In the genomic region with DNA sequence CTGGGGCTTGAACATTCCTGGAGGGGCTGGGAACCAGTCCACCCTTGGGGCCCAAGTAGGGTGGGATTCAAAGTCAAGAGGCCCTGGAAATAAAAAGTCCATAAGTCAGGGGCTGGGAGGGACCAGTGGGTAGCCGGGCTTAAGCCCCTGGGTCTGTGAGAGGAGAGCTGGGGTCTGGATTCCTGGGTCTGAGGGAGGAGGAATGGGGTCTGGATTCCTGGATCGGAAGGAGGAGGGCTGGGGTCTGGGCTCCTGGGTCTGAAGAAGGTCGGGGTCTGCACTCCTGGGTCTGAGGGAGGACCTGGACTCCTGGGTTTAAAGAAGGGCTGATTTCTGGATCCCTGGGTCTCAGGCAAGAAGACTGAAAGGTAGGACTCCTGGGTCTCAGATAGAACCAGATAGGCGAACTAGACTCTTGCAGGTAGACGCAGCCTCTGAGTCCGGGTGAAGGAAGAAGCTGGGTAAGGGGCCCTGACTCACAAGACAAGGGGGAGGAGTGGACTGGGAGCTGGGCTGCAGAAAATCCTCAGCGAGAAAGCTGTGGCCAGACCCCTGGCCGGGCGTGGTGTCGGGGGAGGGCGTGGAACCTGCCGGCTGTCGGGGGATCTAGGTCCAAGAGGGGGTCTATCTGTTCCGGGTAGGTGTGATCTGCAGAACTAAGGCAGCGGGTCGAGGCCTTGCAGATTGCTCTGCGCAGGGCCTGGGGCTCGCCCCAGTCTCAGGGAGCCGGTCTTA, we compare ENCODE assay signal across 9 mouse cellular contexts. TPM values are rescaled to one million over a fixed set of nuclear protein-coding genes. Genes with fewer than 3 reads are reported as not detected.
DNase-seq lines count a peak whose midpoint lies in the region; ATAC-seq and TF ChIP-seq lines count a peak whose summit lies in the region.
"Had no signal": no experiment of that assay in that cellular context is flagged by ENCODE, and none has a peak within 500 bp of the region (broad histone marks: within the 10 kb centered on the region; RNA-seq: fewer than 3 reads in every experiment).

No protein-coding gene starts in this region.

- peak overlapping the region; percentile 67 for H3K4me2 ChIP-seq in heart, embryonic 11.5 days
- peak overlapping the region; percentile 78 for H3K4me2 ChIP-seq in heart, embryonic 16.5 days (ENCODE audit: low read depth, low read length)

- no peak for TF ChIP-seq RAD21 in MEL (IDR thresholded peaks at IDR 0.05; ENCODE audit: low read depth, low read length)

- H3K79me2 ChIP-seq in MEL (ENCODE audit: control insufficient read depth, insufficient read depth, low read length, poor library complexity) = no peaks in the 10 kb centered on the region

- TF ChIP-seq CTCF in MEL (IDR thresholded peaks at IDR 0.05 in 2 of 3, conservative IDR thresholded peaks at IDR 0.05 in 1 of 3; ENCODE audit: control insufficient read depth in 1 of 3, insufficient read depth in 1 of 3, low read depth in 2 of 3, low read length in 3 of 3, poor library complexity in 1 of 3, severe bottlenecking in 1 of 3) = no peak

- peak overlapping the region; percentile 62 for H3K4me3 ChIP-seq in heart, embryonic 11.5 days (ENCODE audit: low read depth, low read length)
- H3K4me3 ChIP-seq in MEL (ENCODE audit: control insufficient read depth in 1 of 2, insufficient read depth in 1 of 2, low read depth in 2 of 2, low read length in 2 of 2) = peak overlapping the region; percentile 54 to 55; a peak in 3 of 4 replicates
- H3K4me3 ChIP-seq in heart, embryonic 16.5 days (ENCODE audit: low read length) = peak overlapping the region; percentile 70

- H3K9me3 ChIP-seq in heart, embryonic 11.5 days (replicated peaks; ENCODE audit: control insufficient read depth, low read length) = peaks cover 6% of the 10 kb centered on the region; the same call in 1 of the 2 replicates
- no peaks in the 10 kb centered on the region for H3K9me3 ChIP-seq in MEL (replicated peaks; ENCODE audit: insufficient read depth, low read length)
- 0 out of 2 replicates have a peak, but pooled peaks cover 5% of the 10 kb centered on the region for H3K9me3 ChIP-seq in heart, embryonic 16.5 days (replicated peaks; ENCODE audit: control insufficient read depth, low read length)

- H3K9ac ChIP-seq in heart, embryonic 11.5 days (ENCODE audit: low read depth, low read length) = peak overlapping the region; percentile 74
- peak overlapping the region; percentile 59 for H3K9ac ChIP-seq in MEL (ENCODE audit: control insufficient read depth, low read depth, low read length, poor library complexity, severe bottlenecking)
- H3K9ac ChIP-seq in heart, embryonic 16.5 days (ENCODE audit: low read length) = peak overlapping the region; percentile 83

- H3K4me1 ChIP-seq in heart, embryonic 11.5 days (ENCODE audit: control insufficient read depth, insufficient read depth, low read length) = peaks cover 16% of the 10 kb centered on the region
- H3K4me1 ChIP-seq in MEL (ENCODE audit: control insufficient read depth in 1 of 2, insufficient read depth in 2 of 2, low read length in 2 of 2) = no peaks in the 10 kb centered on the region; a peak in 1 of 4 replicates
- H3K4me1 ChIP-seq in heart, embryonic 16.5 days (ENCODE audit: control insufficient read depth, insufficient read depth, low read length) = peaks cover 14% of the 10 kb centered on the region

- 7% methylated on average over 19 of the region's 19 CpGs for WGBS in heart, embryonic 11.5 days (ENCODE audit: insufficient replicate concordance)
- 7% methylated on average over 19 of the region's 19 CpGs for WGBS in heart, embryonic 16.5 days

- ATAC-seq in heart, embryonic 11.5 days (replicated peaks; ENCODE audit: insufficient number of reproducible peaks, low FRiP score, low TSS enrichment) = no peak; the same call in 1 of the 2 replicates
- peak; percentile 2; the same call in 1 of the 2 replicates for ATAC-seq in heart, embryonic 16.5 days (replicated peaks; ENCODE audit: extremely low read depth, insufficient read depth, low FRiP score)
- ATAC-seq in megakaryocyte-erythroid progenitor cell, adult 5-6 weeks (replicated peaks; ENCODE audit: low FRiP score, low TSS enrichment, poor library complexity, severe bottlenecking) = 0 out of 2 replicates have a peak, but pooled peaks have one; percentile 5

- DNase-seq in heart, adult 9 months (ENCODE audit: low spot score in 2 of 2) = no peak
- no peak for DNase-seq in MEL (ENCODE audit: low read depth, low spot score)
- no peak for DNase-seq in embryo, embryonic 10 days (ENCODE audit: low spot score)
- DNase-seq in right cerebral cortex, postnatal 14 days = no peak
- no peak for DNase-seq in cerebellum, postnatal 4 days (ENCODE audit: low spot score in 2 of 2)

- no peak for TF ChIP-seq POLR2A in MEL (IDR thresholded peaks at IDR 0.05; ENCODE audit: control insufficient read depth in 1 of 2, insufficient read depth in 1 of 2, low read depth in 1 of 2, low read length in 2 of 2, poor library complexity in 1 of 2)

- H3K27ac ChIP-seq in heart, embryonic 11.5 days (ENCODE audit: low read depth, low read length) = no peak overlapping the region
- no peak overlapping the region for H3K27ac ChIP-seq in MEL (ENCODE audit: control insufficient read depth, low read depth, low read length)
- peak overlapping the region; percentile 11; the same call in 1 of the 2 replicates for H3K27ac ChIP-seq in heart, embryonic 16.5 days (ENCODE audit: low read length)

- no peak for TF ChIP-seq EP300 in MEL (IDR thresholded peaks at IDR 0.05; ENCODE audit: low read depth in 1 of 2, low read length in 2 of 2)

- H3K27me3 ChIP-seq in heart, embryonic 11.5 days (ENCODE audit: control insufficient read depth, insufficient read depth, low read length) = peaks cover 29% of the 10 kb centered on the region
- H3K27me3 ChIP-seq in MEL (ENCODE audit: control insufficient read depth in 1 of 2, insufficient read depth in 2 of 2, low read length in 2 of 2) = no peaks in the 10 kb centered on the region
- H3K27me3 ChIP-seq in heart, embryonic 16.5 days (ENCODE audit: control insufficient read depth, insufficient read depth, low read length) = peaks cover 12% of the 10 kb centered on the region

- peaks cover 9% of the 10 kb centered on the region for H3K36me3 ChIP-seq in heart, embryonic 11.5 days (ENCODE audit: control insufficient read depth, insufficient read depth, low read length)
- H3K36me3 ChIP-seq in MEL (ENCODE audit: control insufficient read depth in 1 of 2, insufficient read depth in 2 of 2, low read length in 2 of 2) = no peaks in the 10 kb centered on the region
- H3K36me3 ChIP-seq in heart, embryonic 16.5 days (ENCODE audit: control insufficient read depth, insufficient read depth) = peaks cover 18% of the 10 kb centered on the region

TF ChIP-seq in MEL, 35 proteins besides CTCF, POLR2A, EP300 and RAD21 (continues in another document):
- TF ChIP-seq MAZ (IDR thresholded peaks at IDR 0.05; ENCODE audit: low read depth, low read length) (no peak), CHD2 (IDR thresholded peaks at IDR 0.05; ENCODE audit: low read length) (no peak), ZMIZ1 (IDR thresholded peaks at IDR 0.05; ENCODE audit: low read depth, low read length) (no peak), GABPA (IDR thresholded peaks at IDR 0.05; ENCODE audit: low read depth, low read length) (no peak)

RNA-seq across cellular contexts. Expression of a gene that starts 0.5 kb away (rescaled TPM):
- 32.5 and 38.8 TPM in 2 replicates for polyA plus RNA-seq in heart, embryonic 11.5 days (2014; fragmentation: Nextera tagmentation; extraction: Ambion mirVana)
- total RNA-seq in MEL (2012; rRNA removed) = 0.42 and 0.54 TPM in 2 replicates
- polyA plus RNA-seq in MEL (2012; ENCODE audit: insufficient read depth in 1 of 2, insufficient read length in 2 of 2, low read depth in 1 of 2, low replicate concordance in 2 of 2, missing spikeins in 1 of 2) = 1 to 10 TPM in 1 of 2 experiments, not detected in 1; 3.6 TPM
- 25.8 and 31.3 TPM in 2 replicates for polyA plus RNA-seq in heart, embryonic 16.5 days (2015; fragmentation: Nextera tagmentation; extraction: Ambion mirVana)
- 12.0 and 32.5 TPM in 2 replicates for total RNA-seq in megakaryocyte-erythroid progenitor cell, adult 5-6 weeks (2014; fragmentation: Nextera tagmentation)
- total RNA-seq in megakaryocyte-erythroid progenitor cell, adult 5-6 weeks (2017) = 0.76 and 2.2 TPM in 2 replicates

RNA-seq across cellular contexts. Expression of a gene that starts 18.8 kb away (rescaled TPM):
- polyA plus RNA-seq in heart, embryonic 11.5 days (2014; fragmentation: Nextera tagmentation; extraction: Ambion mirVana) = 10.2 and 11.0 TPM in 2 replicates
- 9.2 and 9.4 TPM in 2 replicates for total RNA-seq in MEL (2012; rRNA removed)
- 10 to 100 TPM in 1 of 2 experiments, not detected in 1; 12.7 TPM for polyA plus RNA-seq in MEL (2012; ENCODE audit: insufficient read depth in 1 of 2, insufficient read length in 2 of 2, low read depth in 1 of 2, low replicate concordance in 2 of 2, missing spikeins in 1 of 2)
- 14.1 and 15.1 TPM in 2 replicates for polyA plus RNA-seq in heart, embryonic 16.5 days (2015; fragmentation: Nextera tagmentation; extraction: Ambion mirVana)
- 16.6 and 19.9 TPM in 2 replicates for total RNA-seq in megakaryocyte-erythroid progenitor cell, adult 5-6 weeks (2014; fragmentation: Nextera tagmentation)
- 3.0 and 9.3 TPM in 2 replicates for total RNA-seq in megakaryocyte-erythroid progenitor cell, adult 5-6 weeks (2017)

RNA-seq across cellular contexts. Expression of a gene that starts 19.1 kb away (rescaled TPM):
- polyA plus RNA-seq in heart, embryonic 11.5 days (2014; fragmentation: Nextera tagmentation; extraction: Ambion mirVana) = 25.5 and 25.9 TPM in 2 replicates
- 27.5 and 28.1 TPM in 2 replicates for total RNA-seq in MEL (2012; rRNA removed)
- polyA plus RNA-seq in MEL (2012; ENCODE audit: insufficient read depth in 1 of 2, insufficient read length in 2 of 2, low read depth in 1 of 2, low replicate concordance in 2 of 2, missing spikeins in 1 of 2) = 10 to 100 TPM in 1 of 2 experiments, not detected in 1; 56.5 TPM
- 25.6 and 26.2 TPM in 2 replicates for polyA plus RNA-seq in heart, embryonic 16.5 days (2015; fragmentation: Nextera tagmentation; extraction: Ambion mirVana)
- total RNA-seq in megakaryocyte-erythroid progenitor cell, adult 5-6 weeks (2014; fragmentation: Nextera tagmentation) = 34.8 and 35.7 TPM in 2 replicates
- 19.8 and 32.7 TPM in 2 replicates for total RNA-seq in megakaryocyte-erythroid progenitor cell, adult 5-6 weeks (2017)

RNA-seq across cellular contexts. Expression of a gene that starts 19.9 kb away (rescaled TPM):
- polyA plus RNA-seq in heart, embryonic 11.5 days (2014; fragmentation: Nextera tagmentation; extraction: Ambion mirVana) = 0.89 TPM in 1 of 2 replicates, not detected in the other
- not detected in 2 replicates for total RNA-seq in MEL (2012; rRNA removed)
- polyA plus RNA-seq in MEL (2012; ENCODE audit: insufficient read depth in 1 of 2, insufficient read length in 2 of 2, low read depth in 1 of 2, low replicate concordance in 2 of 2, missing spikeins in 1 of 2) = 1 to 10 TPM in 1 of 2 experiments, not detected in 1; 7.9 TPM
- 0.95 TPM in 1 of 2 replicates, not detected in the other for polyA plus RNA-seq in heart, embryonic 16.5 days (2015; fragmentation: Nextera tagmentation; extraction: Ambion mirVana)
- total RNA-seq in megakaryocyte-erythroid progenitor cell, adult 5-6 weeks (2014; fragmentation: Nextera tagmentation) = 2.6 TPM in 1 of 2 replicates, not detected in the other
- total RNA-seq in megakaryocyte-erythroid progenitor cell, adult 5-6 weeks (2017) = not detected in 2 replicates
- total RNA-seq: left cerebral cortex, adult 8-10 months had no signal

RNA-seq across cellular contexts. Expression of a gene that starts 24.5 kb away (rescaled TPM):
- polyA plus RNA-seq in heart, embryonic 11.5 days (2014; fragmentation: Nextera tagmentation; extraction: Ambion mirVana) = 0.44 and 0.49 TPM in 2 replicates
- not detected in 2 replicates for total RNA-seq in MEL (2012; rRNA removed)
- not detected for polyA plus RNA-seq in MEL (2012; ENCODE audit: insufficient read depth in 1 of 2, insufficient read length in 2 of 2, low read depth in 1 of 2, low replicate concordance in 2 of 2, missing spikeins in 1 of 2)
- 0.72 and 0.84 TPM in 2 replicates for polyA plus RNA-seq in heart, embryonic 16.5 days (2015; fragmentation: Nextera tagmentation; extraction: Ambion mirVana)
- not detected in 2 replicates for total RNA-seq in megakaryocyte-erythroid progenitor cell, adult 5-6 weeks (2014; fragmentation: Nextera tagmentation)
- total RNA-seq in megakaryocyte-erythroid progenitor cell, adult 5-6 weeks (2017) = not detected in 2 replicates
